Mouse (Mus musculus): ENCODE results near the gene Haus7.

Haus7 gene

DNA sequence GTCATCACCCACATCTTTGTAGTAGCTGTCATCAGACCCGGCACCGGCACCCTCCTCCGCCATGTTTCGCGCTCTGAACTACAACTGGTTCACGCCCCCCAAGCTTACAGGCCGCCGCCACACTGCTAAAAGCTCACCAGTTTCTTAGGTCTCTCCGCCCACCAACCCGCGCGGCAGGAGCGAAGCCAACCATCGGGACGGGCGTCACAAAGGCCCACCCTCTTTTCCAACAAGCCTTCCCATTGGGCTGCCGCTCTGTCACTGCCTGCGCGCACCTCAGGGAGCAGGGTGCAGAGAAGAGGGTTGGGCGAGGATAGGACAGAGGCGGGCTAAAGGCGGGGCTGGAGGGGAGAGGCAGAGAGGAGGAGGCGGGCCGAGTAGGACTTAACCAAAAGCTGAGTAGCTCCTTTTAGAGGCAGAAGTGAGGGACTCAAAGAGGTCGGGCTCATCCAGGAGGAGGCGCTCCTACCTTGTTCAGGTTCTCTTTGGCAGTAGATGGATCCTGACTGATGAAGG lies at the start of gene Haus7:
Haus7 (minus strand) TSS at position 168 of the 516 bp plus-strand sequence.
- DNase-seq, result peak; percentile 90

DNA sequence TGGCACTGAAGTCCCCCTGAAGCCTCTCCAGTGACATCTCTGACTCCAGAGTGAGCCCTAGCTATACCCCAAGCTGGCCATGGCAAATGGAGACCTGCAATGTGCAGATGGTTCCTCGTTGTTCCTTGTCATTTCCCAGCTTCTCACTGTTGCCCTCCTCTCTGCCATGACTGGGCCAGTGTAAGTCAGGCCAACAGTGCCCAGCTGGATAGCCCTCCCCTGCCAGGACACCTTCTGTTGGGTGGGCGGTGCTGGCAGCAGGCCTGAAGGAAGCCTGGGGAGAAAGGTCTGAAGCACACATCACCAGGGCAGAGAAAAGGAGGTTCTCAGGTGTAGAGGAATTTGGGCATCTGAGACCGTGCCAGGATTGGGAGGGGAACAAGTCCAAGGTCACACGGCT lies 47.7 kb upstream of the Haus7 start:
- DNase-seq, result peak; percentile 96

DNA sequence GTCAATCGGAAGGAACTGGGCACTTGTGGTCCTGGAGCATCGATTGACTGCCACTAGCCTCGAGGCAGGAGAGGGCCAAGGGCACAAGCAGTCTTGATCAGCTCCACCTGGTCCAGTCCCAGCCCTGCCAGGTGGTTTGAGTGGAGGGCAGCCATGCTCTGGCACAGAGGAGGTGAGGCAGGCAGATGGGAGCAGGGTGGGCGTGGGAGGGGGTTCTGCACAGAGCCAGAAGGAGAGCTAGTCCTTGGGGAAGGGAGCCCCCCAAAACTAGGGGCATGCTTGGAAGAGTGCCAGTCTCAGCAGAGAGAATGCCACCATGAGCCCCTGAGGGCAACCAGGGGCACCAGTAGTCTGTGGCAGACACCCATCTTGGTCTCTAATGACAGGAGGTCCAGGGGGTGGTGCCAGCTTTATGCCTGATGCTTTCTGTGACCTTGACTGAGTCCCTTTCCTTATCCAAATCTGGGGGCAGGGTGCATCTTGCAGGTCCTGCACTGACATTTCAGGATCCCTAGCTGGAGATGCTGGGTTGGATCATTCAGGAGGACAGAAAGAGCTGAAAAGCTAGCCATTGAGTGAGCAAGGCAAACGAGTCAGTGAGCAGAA lies 46.4 kb upstream of the Haus7 start:
- peak; percentile 71 for DNase-seq

GRCm38 (mm10) chrX:73496746-73497145 lies 37.9 kb upstream of the Haus7 start:
- DNase-seq, result peak; percentile 10

DNA sequence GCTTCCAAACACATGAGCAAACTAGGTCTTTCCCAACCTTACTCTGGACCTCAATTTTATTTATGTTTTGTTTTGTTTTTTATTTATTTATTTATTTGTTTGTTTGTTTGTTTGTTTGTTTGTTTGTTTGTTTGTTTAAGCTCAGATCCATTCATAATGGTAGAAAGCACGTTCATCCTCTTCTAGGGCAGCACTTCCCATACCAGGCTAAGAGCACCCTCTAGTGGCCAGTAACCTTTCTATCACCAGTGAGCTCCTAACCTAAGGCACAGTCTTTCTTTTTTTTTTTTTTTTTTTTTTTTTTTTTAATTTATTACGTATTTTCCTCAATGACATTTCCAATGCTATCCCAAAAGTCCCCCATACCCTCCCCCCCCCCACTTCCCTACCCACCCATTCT lies 34.7 kb upstream of the Haus7 start:
- DNase-seq, result peak; percentile 83

GRCm38 (mm10) chrX:73490804-73491203 lies 32.0 kb upstream of the Haus7 start:
- no peak for DNase-seq

DNA sequence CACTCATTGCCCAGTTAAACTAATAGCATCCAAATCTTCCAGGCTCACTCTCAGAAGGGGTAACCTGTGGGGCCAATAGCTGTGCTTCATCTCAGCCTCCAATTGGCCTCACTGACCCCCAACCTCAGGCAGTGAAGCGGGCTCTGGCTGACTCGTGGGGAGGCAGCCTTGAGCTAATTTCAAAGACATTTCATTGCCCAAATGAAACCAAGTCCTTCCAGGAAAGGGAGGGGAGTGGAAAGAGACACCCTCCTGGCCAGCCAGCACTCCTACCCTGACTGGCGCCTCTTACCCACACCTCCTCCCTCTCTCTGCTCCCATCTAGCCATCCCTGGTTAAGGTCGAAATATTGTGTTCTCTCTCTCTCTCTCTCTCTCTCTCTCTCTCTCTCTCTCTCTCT lies 31.3 kb upstream of the Haus7 start:
- no peak for DNase-seq

GRCm38 (mm10) chrX:73486920-73487319 lies 28.1 kb upstream of the Haus7 start:
- no peak for DNase-seq

DNA sequence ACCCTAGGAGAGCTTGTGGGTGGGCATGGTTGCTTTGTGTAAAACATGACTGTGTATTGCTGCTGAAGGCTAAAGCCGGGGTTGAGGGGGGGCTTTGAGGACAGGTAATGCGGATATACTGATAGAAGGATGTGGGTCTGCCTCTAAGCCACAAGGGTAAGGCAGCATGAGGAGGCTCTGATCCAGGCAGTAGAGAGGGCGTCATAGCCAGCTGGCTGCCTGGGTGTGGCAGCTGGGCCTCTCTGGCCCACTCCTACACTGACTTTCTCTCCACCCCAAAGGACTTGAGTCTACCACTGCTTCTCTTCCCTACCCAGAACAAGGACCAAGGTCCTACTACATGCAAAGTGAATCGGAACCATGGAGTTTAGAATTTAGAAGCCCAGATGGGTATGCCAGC lies 26.0 kb upstream of the Haus7 start:
- no peak for DNase-seq

- no peak for DNase-seq
Observed at GRCm38 (mm10) chrX:73484076-73484475, 25.2 kb upstream of the Haus7 start.

DNA sequence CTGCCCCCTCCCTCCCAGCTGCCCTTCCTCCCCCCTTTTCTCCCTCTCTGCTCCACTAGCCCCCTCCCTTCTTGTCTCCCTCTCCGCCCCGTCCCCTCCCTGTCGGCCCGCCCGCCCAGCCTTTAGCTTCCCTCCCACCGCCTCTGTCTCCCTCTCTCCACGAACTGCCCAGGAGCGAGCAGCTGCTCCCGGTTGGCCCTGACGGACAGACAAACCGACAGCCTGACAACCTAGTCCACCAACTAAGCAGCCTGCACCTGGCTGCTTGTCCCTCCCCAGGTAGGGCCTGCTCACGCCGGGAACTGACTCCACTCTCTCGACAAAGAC lies 24.6 kb upstream of the Haus7 start, which contains the start of gene Bgn:
Bgn (plus strand) TSS at position 119 of the 327 bp plus-strand sequence.
- no peak for DNase-seq

- no peak for DNase-seq
Observed at GRCm38 (mm10) chrX:73482643-73483483, 24.0 kb upstream of the Haus7 start.

- DNase-seq, result no peak
Observed at GRCm38 (mm10) chrX:73480334-73480733, 21.5 kb upstream of the Haus7 start.

DNA sequence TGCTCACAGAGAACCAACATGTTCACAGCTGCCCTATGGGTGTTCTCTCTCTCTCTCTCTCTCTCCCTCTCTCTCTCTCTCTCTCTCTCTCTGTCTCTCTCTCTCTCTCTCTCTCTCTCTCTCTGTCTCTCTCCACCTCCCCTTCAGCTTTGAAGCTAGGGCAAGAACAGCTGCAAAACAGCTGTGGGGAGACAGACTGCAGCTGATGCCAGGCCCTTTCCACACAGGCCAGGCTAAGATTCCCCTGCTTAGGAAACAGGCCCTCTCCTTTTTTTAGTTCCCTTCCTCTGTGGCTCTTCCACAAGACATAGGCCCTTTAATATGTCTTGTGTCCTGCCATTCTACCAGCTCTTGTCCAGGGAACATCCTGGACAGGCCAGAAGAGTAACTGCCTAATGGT lies 20.8 kb upstream of the Haus7 start:
- DNase-seq, result no peak

- DNase-seq, result no peak
Observed at GRCm38 (mm10) chrX:73477500-73477899, 18.7 kb upstream of the Haus7 start.

DNA sequence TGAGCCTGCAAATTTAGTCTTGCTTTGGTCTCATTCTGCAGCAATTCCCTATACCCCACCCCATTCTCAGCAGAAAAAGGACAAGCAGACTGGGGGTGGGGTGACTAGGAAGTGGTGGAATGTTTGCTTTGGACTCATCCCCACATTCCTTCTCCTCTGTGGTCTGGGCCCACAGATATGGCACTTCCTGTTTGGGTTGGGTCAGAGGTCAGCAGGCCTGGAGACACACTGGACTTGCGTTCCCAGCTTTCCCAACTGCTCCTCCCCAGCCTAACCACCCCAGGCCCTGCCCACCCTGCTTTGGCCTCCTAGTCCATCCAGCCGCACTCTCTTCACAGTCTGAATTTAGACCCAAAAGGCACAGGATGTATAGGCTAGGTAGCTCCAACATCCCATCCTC lies 17.8 kb upstream of the Haus7 start:
- DNase-seq, result no peak

GRCm38 (mm10) chrX:73475658-73476256 lies 16.9 kb upstream of the Haus7 start:
- no peak for DNase-seq

DNA sequence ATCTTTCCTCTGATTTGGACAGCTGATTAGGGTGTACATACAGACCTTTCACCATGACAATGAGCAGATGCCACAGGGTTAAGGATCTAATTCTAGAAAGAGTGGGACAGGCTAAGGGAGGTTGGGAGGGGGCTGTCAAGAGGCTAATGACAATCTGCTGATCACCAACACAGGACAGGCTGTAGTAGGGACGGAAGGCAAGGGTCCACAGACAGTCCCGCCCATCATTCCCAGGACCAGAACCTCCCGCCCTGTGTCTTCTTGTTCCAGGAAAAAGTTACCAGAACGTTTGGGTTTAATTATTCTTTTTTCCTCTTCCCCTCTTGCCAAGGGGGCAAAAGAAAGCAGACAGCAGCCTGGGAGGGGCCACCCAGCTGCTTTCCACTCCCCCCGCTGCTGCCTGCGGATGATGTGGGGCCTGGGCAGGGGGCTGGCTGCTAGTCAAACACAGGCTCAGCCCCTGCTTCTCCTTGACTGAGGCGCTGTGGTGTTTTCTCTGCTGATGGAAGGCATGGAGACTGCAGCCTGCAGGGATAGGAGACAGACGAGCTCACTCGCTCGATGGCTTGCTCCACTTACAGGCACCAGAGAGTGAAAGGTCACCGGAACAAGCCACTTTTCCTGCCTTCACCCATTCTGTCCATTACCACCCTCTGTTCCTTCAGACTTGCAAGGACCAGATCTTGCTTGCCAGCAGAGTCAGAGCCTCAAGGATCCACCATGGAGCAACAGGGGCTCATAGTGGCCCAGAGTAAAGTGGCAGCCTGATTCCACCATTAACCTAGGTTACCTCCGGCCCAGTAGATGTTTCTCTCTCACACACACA lies 15.7 kb upstream of the Haus7 start:
- DNase-seq, result no peak

DNA sequence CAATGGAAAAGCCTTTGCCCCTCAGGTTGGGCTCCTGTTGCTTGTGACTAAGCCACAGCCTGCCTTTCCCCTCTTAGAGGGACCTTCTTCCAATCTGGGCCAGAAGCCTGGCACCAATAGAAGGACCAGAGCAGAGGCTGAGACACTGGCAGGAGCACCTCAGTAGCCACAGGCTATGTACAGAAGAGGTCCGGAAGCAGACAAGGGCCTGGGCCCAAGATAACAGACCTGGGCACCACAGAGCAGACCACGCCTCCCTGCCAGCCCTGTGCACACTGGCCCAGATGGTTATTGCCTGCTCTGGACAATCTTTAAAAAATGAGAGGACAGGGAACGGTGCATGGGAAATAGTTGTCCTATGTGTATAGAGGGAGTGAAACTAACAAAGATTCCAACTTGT lies 12.9 kb upstream of the Haus7 start:
- no peak for DNase-seq

DNA sequence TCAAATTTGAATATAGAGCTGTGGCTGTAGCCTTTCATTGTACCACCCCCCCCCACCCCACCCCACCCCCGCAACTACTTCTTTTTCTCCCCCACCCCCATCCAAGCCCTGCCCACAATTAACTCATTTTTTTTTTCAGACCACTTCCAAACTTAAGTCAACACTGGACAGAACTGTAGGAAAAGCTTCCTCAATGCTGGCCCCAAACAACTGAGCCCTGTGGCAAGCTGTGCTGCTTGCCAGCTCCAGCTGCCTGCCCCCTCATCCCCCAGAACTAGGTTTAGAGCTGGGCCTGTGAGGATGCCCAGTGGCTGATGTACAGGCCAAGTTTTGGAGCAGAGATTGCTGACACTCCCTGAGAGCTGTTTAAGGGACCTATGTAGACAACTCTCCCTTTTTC lies 9.9 kb upstream of the Haus7 start:
- no peak for DNase-seq

GRCm38 (mm10) chrX:73468330-73468729 lies 9.5 kb upstream of the Haus7 start:
- no peak for DNase-seq

DNA sequence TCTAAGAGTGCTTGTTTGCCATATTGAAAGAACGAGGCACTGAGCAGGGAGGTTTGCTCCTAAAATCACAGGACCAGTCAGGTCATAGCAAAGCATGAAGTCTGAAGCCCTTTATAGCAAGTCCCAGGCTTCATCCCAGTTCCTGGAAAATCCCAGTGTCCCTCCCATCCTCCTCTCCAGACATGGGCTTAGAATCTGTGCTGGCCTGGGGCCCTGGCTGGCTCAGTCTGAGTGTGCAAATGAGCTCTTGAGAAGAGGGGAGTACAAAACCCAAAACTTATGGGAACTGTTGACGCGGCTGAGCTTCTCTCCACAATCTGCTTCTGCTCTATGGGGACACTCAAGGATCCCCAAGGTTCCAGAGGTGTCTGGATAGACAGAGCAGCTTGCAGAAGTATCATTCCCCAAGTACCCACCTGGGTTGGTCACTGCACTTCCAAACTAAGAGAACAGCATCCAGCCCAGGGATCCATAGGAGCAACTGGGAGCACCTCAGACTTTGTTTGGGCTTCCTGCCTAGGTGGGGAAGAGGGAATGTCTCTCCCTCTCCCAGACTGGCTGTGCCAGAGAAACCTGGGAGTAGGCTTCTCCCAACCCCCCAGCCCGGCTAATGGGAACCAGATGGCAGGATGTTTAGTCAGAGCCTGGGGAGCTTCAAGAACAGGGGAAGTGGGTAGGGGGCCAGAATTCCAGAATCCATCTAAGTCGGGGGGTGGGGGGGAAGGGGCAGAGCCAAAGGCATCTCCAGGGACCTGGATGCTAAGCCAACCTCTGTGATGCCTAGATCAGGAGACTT lies 8.8 kb upstream of the Haus7 start:
- no peak for DNase-seq

Measured in cerebellum, adult 9-10 months (tissue).